Mouse (Mus musculus): Measurements from ENCODE around the gene Spsb4.

Spsb4 gene

DNA sequence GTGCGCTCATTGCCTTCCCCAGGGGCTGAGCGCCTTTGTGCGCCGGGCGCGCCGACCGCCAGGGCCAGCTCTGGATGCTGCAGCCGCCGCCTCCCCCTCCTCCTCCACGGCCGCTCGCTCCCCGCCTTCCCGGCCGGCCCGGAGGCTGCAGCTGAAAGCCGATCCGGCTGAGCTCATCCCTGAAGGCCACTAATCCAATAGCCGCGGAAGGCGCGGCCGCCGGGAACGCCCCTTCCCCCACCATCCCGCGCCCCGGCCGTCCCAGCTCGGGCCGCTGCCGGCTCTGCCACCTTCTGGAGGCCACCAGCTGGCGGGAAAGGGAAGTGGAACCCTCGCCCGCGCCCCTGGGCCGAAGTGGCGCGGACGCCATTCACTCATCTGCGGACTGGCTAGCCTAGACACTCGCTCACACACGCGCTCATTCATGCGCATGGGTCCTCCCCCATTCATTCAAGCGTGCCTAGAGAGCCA, at the start of gene Spsb4:
Gene Spsb4 (minus strand): TSS at position 167 of the 471 bp plus-strand sequence.
- peak; percentile 40 to 54 for DNase-seq

- no peak for DNase-seq
Measured at GRCm38 (mm10) chr9:97067761-97068160, 49.1 kb upstream of the Spsb4 start.

- DNase-seq = no peak
Measured at GRCm38 (mm10) chr9:97065885-97066284, 47.2 kb upstream of the Spsb4 start.

- no peak for DNase-seq
Measured at GRCm38 (mm10) chr9:97065216-97065615, 46.6 kb upstream of the Spsb4 start.

DNA sequence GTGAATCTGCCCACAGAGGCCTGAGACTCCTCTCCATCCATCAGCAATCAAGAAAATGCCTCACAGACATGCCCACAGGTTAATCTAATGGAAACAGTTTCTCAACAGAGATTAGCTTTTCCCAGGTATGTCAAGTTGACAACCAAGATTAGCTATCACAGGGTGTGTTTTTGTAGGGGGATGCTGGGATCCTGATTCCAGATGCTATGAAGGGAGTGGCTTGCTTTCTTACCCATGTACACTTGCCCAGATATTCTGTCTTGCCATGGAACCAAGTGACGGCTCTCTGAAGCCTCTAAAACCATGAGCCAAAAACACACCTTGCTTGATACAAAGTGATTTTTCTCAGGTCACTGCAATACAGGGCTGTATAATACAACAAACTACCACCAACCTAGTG, 45.5 kb upstream of the Spsb4 start:
- no peak for DNase-seq

DNA sequence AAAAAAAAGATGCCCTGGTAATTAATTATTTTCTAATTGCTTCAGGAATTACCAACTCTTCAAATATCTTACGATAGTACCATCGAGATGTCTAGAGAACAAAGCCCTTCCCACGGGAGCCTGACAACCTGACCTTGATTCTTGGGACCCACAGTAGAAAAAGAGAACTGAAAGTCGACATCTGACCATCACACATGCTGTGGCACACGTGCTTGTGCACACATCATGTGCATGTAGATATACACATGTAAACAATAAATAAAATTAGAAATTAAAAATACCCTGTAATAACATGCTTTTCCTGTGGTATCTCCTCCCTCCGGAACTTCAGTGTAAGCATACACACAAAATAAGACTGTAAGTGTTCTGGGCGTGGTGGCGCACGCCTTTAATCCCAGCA, 43.1 kb upstream of the Spsb4 start:
- no peak for DNase-seq

GRCm38 (mm10) chr9:97056541-97057338, 38.1 kb upstream of the Spsb4 start:
- DNase-seq = no peak

DNA sequence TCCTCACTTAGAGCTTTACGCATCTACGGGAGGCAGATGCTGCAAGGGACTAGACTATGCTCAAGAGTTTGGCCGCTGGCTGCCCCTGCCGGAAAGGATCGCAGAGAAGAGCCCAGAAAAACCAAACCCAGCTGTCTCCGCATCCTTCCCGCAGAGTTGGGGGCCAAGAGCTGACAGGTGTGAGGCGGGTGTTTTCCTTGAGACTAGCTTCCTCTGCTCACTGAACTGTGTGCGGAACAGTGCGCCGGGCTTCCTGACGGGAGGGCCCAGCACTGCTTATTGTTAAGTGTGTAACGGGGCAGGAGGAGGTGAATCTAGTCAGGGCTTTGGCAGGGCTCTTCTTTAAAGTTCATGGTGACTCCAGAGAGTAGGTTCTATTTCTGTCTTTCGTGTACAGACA, 37.3 kb upstream of the Spsb4 start:
- no peak for DNase-seq

GRCm38 (mm10) chr9:97051176-97051575, 32.5 kb upstream of the Spsb4 start:
- DNase-seq = no peak

DNA sequence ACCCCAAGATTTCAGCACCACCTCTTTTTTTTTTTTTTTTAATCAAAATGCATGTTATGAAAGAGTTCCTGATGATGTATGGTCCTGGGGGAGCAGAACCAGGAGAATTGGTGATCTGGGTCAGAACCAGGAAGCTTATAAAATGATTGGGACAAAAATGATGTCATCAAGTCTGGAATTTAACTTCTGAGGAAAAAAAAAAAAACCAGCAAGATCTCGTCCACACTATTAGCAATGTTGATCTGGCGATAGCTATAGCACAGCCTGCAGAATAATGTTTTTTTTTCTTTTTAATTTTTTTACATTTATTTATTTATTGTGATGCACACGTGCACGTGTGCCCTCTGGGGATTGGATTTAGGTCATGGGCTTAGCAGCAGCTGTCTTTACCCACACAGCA, 27.6 kb upstream of the Spsb4 start:
- DNase-seq = no peak

DNA sequence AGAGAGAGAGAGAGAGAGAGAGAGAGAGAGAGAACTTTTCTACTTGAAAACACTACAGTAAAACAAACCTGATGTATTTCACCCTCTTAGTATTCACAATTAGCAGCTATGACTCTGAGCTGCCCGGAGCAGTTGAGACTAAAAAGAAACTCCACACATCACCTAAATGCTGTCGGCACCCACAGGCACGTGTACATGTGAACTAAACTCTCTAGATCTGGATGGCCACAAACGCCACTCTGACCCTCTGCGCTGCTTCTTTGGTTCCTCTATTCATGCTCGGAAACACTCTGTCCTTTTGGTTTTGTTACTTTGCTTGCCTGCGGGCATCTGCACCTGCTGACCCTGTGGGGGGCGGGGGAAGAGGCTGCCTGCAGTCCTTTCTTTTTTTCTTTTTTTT, 23.0 kb upstream of the Spsb4 start:
- no peak for DNase-seq

DNA sequence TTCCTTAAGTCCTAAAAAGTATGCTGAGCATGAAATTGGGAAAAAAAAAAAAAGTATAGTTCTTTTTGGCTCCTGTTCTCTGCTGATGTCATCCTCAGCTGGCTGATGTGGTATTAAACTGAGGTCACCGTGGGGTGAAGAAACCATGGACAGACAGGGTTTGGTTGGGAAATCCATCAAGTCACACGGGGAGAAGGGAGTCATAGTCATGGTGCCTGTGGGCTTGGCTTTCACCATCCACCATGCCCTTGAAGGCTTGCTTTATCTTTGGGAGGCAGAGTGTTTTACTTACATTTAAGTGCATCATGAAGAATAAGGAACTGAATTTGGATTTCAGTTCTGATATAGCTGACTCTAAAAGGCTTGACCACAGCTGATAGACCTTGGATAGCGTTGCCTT, 19.4 kb upstream of the Spsb4 start:
- no peak for DNase-seq

DNA sequence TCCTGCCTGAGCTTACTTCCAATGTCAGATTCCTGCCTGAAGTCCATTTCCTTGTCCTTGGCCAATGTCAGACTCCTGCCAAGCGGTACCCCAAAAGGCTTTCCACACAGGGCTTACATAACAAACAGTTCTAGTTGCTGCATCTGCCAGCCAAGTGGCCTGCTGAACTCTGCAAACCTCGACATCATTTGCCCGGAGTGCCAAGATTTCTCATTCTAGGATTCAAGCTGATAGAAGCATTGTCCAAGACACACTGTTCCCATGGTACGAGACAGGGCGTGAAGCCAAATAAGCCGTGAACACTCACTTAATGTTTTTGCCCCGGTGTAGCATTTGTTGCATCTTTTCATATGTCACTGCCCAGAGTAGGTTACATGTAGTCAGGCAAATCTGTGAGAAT, 18.0 kb upstream of the Spsb4 start:
- DNase-seq = no peak

- DNase-seq = no peak
Measured at GRCm38 (mm10) chr9:97027361-97027760, 8.7 kb upstream of the Spsb4 start.

DNA sequence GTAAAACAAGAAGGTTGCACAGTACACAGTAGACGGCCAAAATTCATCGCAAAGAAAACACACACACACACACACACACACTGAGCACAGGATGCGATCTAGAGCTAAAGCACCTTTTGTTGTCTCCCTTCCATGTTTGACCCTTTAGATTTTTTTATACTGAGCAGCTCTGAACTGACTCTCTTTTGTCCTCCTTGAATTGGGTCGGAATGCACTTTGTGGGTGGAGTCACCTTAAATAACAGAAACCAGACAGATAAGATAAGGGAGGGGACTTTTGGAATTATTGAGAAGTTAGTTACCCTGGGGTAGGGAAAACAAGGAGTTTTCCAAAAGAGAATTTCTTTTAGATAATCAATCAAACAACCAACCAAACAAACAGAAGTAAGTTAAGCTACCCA, 7.4 kb upstream of the Spsb4 start:
- DNase-seq = no peak

- DNase-seq = no peak
Measured at GRCm38 (mm10) chr9:97024451-97024850, 5.8 kb upstream of the Spsb4 start.

DNA sequence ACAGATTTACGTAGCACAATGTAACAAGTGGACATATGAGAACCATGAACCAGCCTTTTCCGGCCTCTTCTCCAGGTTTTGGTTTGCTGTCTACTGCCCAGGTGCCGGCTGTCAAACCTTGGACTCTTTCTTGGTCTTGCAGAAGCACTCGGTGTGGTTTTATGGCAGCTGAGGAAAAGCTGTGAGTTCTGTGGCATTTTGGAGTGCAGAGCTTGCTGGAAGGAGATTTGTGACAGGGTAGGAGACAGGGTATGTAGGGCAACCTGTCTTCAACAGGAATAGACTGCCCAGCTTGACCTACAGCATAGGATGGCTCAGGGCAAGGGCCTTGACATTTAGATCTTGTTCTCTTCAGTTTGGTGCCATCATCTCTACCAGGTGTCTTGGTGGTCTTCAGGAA, 4.3 kb upstream of the Spsb4 start:
- no peak for DNase-seq

DNA sequence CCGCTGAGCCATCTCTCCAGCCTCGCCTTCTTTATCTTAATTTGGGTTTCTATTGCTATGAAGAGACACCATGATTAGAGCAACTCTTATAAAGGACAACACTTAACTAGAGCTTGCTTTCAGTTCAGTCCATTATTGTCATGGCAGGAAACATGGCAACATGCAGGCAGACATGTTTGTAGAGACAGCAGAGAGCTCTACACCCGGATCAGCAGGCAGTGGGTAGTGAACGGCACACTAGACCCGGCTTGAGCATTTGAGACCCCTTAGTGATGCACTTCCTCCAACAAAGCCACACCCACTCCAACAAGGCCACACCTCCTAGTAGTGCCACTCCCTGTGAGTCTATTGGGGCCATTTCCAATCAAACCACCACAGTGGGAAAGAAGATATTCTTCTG, 3.7 kb upstream of the Spsb4 start:
- DNase-seq = no peak

- no peak for DNase-seq
Measured at GRCm38 (mm10) chr9:97020152-97020551, 1.5 kb upstream of the Spsb4 start.

- no peak for DNase-seq
Measured at GRCm38 (mm10) chr9:97019686-97020085, 1.0 kb upstream of the Spsb4 start.

GRCm38 (mm10) chr9:97019231-97019630, 588 bp upstream of the Spsb4 start:
- peak in 1 of 2 experiments; percentile 25 for DNase-seq

DNA sequence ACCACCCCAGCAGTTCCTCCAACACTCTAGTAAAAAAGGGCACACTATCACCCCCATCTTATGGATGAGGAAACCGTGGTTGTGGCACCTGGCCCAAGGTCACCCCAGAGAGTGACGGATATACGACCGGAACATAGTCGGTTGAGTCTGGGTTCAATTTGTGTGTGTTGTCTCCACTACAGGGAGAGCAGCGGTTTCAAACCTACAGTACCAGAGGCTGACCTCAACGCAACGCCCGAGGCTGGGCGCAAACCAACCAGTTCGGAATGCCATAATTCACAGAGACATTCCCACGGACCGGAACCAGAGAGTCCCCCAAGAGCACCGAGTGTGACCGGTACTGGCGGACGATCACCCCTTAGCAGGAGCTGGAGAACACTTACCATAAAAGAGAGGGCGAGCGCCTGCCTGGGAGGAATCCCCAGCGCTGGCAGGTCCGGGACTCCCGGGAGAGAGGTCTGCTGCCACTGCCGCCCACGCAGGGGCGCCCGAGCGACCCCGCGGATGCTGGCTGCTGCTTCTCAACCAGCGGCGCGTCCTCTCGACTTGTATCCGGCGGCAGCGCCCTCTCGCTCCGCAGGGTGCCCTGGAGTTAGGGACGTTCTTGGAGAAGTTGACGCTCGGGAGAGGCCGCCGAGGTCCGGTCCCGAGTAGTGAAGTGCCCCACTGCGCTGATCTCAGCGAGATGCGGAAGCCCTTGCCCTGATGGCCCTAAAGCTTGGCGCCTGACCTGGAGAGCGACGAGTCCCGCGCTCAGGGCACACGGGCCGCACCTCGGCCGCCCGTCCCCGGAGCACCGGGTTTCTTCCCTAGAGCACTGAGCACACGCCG, 617 bp downstream of the Spsb4 start:
- peak in 1 of 2 experiments; percentile 42 for DNase-seq

- peak in 1 of 2 experiments; percentile 16 for DNase-seq
Measured at GRCm38 (mm10) chr9:97017121-97017810, 1.4 kb downstream of the Spsb4 start.
